Mouse (Mus musculus) testis, adult 2 months (tissue): ENCODE measurements around the gene Trim34b.

Experiments
- CTCF ChIP-seq: fragments of 200-500 bp; IDR thresholded peaks from 2 replicates; pipeline ENCODE4 v1.5.1; 2012; ENCODE audit warnings: low read depth, mild to moderate bottlenecking, inconsistent platforms, low read length, moderate library complexity; ENCODE audit not compliant: control insufficient read depth, insufficient read depth, insufficient replicate concordance
- POLR2A ChIP-seq: fragments of 200-500 bp; IDR thresholded peaks from 2 replicates; pipeline ENCODE4 v1.6.1; 2012; ENCODE audit warnings: low read depth, mild to moderate bottlenecking, inconsistent platforms, low read length, moderate library complexity; ENCODE audit not compliant: control insufficient read depth

DNA sequence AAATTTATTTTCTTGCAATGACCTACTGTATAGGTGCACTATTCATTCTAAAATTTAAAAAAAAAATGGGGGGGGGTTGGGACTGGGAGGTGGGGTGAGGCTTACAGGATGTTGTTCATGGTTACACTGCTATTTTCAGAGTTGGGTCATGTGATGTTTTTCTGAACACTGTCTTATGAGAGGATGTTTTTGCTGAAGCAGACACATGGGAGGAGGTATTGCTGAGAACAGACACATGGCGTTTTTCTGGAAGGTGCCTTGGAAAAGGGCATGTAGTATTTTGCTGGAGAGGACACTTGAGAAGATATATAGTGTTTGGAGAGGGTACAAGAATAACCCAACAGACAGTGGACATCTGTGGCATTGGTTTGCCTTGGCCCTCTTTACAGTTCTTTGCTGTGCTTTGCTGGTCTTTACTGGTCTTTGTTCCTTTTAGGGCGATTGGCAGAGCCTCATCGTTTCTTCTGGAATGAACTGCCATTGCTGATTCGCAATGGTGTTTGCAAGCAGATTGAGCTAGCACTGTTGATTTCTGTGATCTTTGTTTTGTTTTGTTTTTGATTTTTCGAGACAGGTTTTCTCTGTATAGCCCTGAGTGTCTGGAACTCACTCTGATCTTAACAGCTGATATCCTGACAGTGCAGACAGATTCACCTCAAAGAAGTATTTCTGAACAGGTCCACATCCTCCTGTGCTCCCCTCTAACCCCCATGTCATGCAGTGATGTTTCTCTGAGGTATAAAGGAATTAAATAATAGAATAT lies 37.5 kb upstream of the Trim34b start:
- TF ChIP-seq CTCF (no peak), POLR2A (no peak)
